Mouse (Mus musculus) small intestine, adult 2 months (tissue): ENCODE data around the gene Gm21411.
"Not testable (repeated sequence)": the region's sequence is repeated elsewhere in the genome, so short reads cannot be mapped to it uniquely, and the experiment has no call there.

Experiments
- CTCF ChIP-seq: fragments of 200-500 bp; IDR thresholded peaks from 2 replicates; pipeline ENCODE4 v1.5.1; 2012; ENCODE audit warnings: low read depth, mild to moderate bottlenecking, control low read depth, inconsistent platforms, low read length, moderate library complexity, mixed read lengths; ENCODE audit not compliant: insufficient replicate concordance, insufficient read length; ENCODE audit errors: extremely low read depth
- POLR2A ChIP-seq: fragments of 200-500 bp; IDR thresholded peaks from 2 replicates; pipeline ENCODE4 v1.6.1; 2012; ENCODE audit warnings: low read depth, mild to moderate bottlenecking, control low read depth, inconsistent platforms, low read length, moderate library complexity

DNA sequence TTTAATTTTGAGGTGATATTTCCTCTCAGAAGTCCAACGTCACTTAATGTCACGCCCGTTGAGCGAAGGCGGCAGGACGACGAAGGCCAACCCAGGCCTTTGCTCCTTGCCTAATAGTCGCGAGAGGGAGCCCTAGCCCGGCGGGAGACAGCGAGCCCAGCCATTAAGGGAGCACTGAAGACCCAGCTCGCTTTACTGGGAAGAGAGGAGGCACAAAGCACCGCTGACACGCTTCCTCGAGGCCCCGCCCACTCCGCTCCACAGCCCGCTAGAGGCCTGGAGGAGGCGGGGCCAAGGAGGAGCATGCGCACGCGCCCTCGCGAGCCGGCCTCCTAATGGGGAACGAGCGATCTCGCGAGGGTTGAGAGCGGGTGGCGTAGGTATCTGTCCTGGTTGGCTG, 32.3 kb upstream of the Gm21411 start:
- not testable (repeated sequence) for TF ChIP-seq CTCF, POLR2A
